Mouse (Mus musculus): ENCODE results near the gene Unc13c. TPM values are rescaled to one million over a fixed set of nuclear protein-coding genes. Genes with fewer than 3 reads are reported as not detected.

The Unc13c gene
- total RNA-seq (2023): not detected

DNA sequence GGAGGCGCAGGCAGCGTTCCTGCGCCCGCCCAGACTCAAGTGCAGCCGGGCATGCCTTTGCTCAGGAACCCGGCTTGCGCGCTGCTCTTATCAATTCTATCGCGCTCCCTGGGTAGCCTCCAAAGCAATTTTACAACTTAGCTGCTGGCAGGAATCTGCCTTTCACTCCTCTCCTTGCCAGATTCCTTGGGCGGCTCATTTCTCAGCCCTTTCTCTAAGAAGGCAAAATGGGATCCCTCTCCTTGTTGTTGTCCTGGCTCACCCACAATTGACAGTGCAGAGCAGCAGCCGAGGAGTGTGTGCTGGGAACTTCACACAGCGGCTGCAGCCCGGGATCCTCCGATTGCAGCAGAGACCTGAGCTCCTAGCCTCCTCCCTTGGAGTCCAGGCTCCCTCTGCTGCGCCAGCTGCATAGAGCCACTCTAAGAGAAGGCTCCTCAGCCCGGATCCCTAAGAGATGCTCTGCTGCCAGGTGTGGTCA, at the start of gene Unc13c:
Gene Unc13c, minus strand, starts transcription at position 326 of the 481 bp plus-strand sequence.

Other genes with a start within 250 kb of the Unc13c start
- gene Wdr72, start 141.4 kb upstream of the Unc13c start, total RNA-seq (2023): not detected